ENCODE assay signal across 8 mouse cellular contexts in genomic region chr9:92541977-92542561, GRCm38 (mm10). TPM values are rescaled to one million over a fixed set of nuclear protein-coding genes. Genes with fewer than 3 reads are reported as not detected.
DNase-seq lines count a peak whose midpoint lies in the region; ATAC-seq lines count a peak whose summit lies in the region.

Plod2 (plus strand) TSS chr9:92542223.

- peak within 1 kb of the TSS; percentile 86 for H3K9ac ChIP-seq in intestine, embryonic 16.5 days (ENCODE audit: low read depth, low read length)
- H3K9ac ChIP-seq in midbrain, embryonic 16.5 days (ENCODE audit: low read depth, low read length) = peak within 1 kb of the TSS; percentile 89

- H3K4me1 ChIP-seq in intestine, embryonic 16.5 days (ENCODE audit: control insufficient read depth, insufficient read depth, low read length) = peaks cover 15% of the 10 kb centered on the region
- H3K4me1 ChIP-seq in midbrain, embryonic 16.5 days (ENCODE audit: control insufficient read depth, insufficient read depth, low read length) = peaks cover 8% of the 10 kb centered on the region; the same call in 1 of the 2 replicates

- H3K4me2 ChIP-seq in intestine, embryonic 16.5 days (ENCODE audit: low read depth, low read length) = peak within 1 kb of the TSS; percentile 68
- peak within 1 kb of the TSS; percentile 88 for H3K4me2 ChIP-seq in midbrain, embryonic 16.5 days (ENCODE audit: low read length)

- WGBS in intestine, embryonic 16.5 days = under 1% methylated on average over 47 of the region's 67 CpGs
- under 1% methylated on average over 44 of the region's 67 CpGs for WGBS in midbrain, embryonic 16.5 days

- H3K9me3 ChIP-seq in intestine, embryonic 16.5 days (ENCODE audit: control insufficient read depth, low read length) = no peaks in the 10 kb centered on the region
- H3K9me3 ChIP-seq in midbrain, embryonic 16.5 days (replicated peaks; ENCODE audit: control insufficient read depth, low read length, poor library complexity, severe bottlenecking) = no peaks in the 10 kb centered on the region

- H3K36me3 ChIP-seq in intestine, embryonic 16.5 days (ENCODE audit: control insufficient read depth, insufficient read depth, low read length) = no peaks in the 10 kb centered on the region
- H3K36me3 ChIP-seq in midbrain, embryonic 16.5 days (ENCODE audit: control insufficient read depth, insufficient read depth, low read length) = no peaks in the 10 kb centered on the region

- ATAC-seq in granulocyte monocyte progenitor cell, adult 5-6 weeks (replicated peaks; ENCODE audit: poor library complexity, severe bottlenecking) = peak; percentile 65
- peak; percentile 94 for ATAC-seq in intestine, embryonic 16.5 days
- ATAC-seq in midbrain, embryonic 16.5 days = peak; percentile 96

- H3K27ac ChIP-seq in intestine, embryonic 16.5 days (ENCODE audit: low read length) = peak within 1 kb of the TSS; percentile 89
- peak within 1 kb of the TSS; percentile 68 for H3K27ac ChIP-seq in midbrain, embryonic 16.5 days (ENCODE audit: low read length)

- H3K27me3 ChIP-seq in intestine, embryonic 16.5 days (replicated peaks; ENCODE audit: control insufficient read depth, insufficient read depth, low read length) = no peaks in the 10 kb centered on the region
- no peaks in the 10 kb centered on the region for H3K27me3 ChIP-seq in midbrain, embryonic 16.5 days (ENCODE audit: control insufficient read depth, insufficient read depth, low read depth, low read length)

- H3K4me3 ChIP-seq in intestine, embryonic 16.5 days (ENCODE audit: low read length) = peak within 1 kb of the TSS; percentile 87
- peak within 1 kb of the TSS; percentile 92 for H3K4me3 ChIP-seq in midbrain, embryonic 16.5 days (ENCODE audit: low read depth, low read length)

- peak; percentile 13 to 38 for DNase-seq in spleen, adult 18-20 months
- DNase-seq in spleen, adult 12 weeks (ENCODE audit: low spot score) = no peak
- DNase-seq in embryo, embryonic 9.5 days (ENCODE audit: extremely low spot score) = peak; percentile 84
- DNase-seq in liver = peak; percentile 74
- DNase-seq in spleen, postnatal 36 days (ENCODE audit: low spot score in 2 of 2) = peak; percentile 11 to 18

RNA-seq across cellular contexts. Expression of gene Plod2, which starts in this region (rescaled TPM):
- total RNA-seq in granulocyte monocyte progenitor cell, adult 5-6 weeks (2014; fragmentation: Nextera tagmentation) = 0.45 and 2.1 TPM in 2 replicates
- 1.3 and 1.9 TPM in 2 replicates for total RNA-seq in granulocyte monocyte progenitor cell, adult 5-6 weeks (2017)
- 42.0 and 42.2 TPM in 2 replicates for polyA plus RNA-seq in intestine, embryonic 16.5 days (2015; fragmentation: Nextera tagmentation; extraction: Ambion mirVana)
- polyA plus RNA-seq in midbrain, embryonic 16.5 days (2015; fragmentation: Nextera tagmentation; extraction: Ambion mirVana) = 12.1 and 12.8 TPM in 2 replicates
